Mouse (Mus musculus): ENCODE data around the gene Pttg1ip. TPM values are rescaled to one million over a fixed set of nuclear protein-coding genes. Genes with fewer than 3 reads are reported as not detected.

The Pttg1ip gene
- total RNA-seq, 1 experiment = 115 TPM

DNA sequence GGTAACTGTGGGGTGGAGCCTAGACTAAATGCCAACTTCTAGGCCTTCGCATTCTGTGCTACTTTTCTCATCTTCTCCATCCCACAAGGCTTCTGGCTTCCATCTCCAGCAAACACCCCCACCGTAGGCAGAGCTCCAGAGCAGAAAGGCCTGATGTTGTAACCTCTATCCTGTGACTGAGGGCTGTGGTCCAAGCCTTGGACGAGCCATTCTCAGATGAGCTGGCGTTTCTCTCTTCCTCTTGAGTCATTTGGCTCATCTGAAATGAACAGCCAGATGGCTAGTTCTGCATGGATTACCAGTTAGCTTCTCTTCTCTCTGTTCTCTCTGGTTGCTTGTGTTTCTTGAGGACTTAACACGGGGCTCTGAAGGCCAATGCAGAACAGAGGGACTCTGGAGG is 36.6 kb upstream of the Pttg1ip start:
- in situ Hi-C loops (cut with MboI; ENCODE audit: low sequenced_read_pairs in 2 of 2, unreplicated experiment in 2 of 2) = no loop called here
- Histone ChIP-seq H3K36me3 (ENCODE audit: control insufficient read depth, insufficient read depth, low read length, poor library complexity, severe bottlenecking) (no peaks in the 10 kb centered on the region), H3K9ac (ENCODE audit: insufficient read depth, low read depth, low read length, poor library complexity, severe bottlenecking) (no peak overlapping the region), H3K9me3 (ENCODE audit: control insufficient read depth, insufficient read depth, low read depth, low read length) (no peaks in the 10 kb centered on the region), H3K27ac (ENCODE audit: insufficient read depth, low read depth, low read length, poor library complexity, severe bottlenecking) (no peak overlapping the region), H3K4me1 (ENCODE audit: control insufficient read depth in 2 of 2, insufficient read depth in 2 of 2, low read length in 2 of 2, poor library complexity in 1 of 2) (no peaks in the 10 kb centered on the region), H3K4me3 (ENCODE audit: insufficient read depth in 1 of 2, low read depth in 1 of 2, low read length in 2 of 2, poor library complexity in 1 of 2, severe bottlenecking in 1 of 2) (no peak overlapping the region)
- DNase-seq (ENCODE audit: low read depth, low spot score) = no peak
- TF ChIP-seq MAFK (IDR thresholded peaks at IDR 0.05; ENCODE audit: insufficient read depth, low read depth, low read length) = no peak
- no peak for TF ChIP-seq ZNF384 (IDR thresholded peaks at IDR 0.05; ENCODE audit: low read depth, low read length)
- TF ChIP-seq CHD2 (IDR thresholded peaks at IDR 0.05; ENCODE audit: low read depth, low read length) = no peak
- no peak for TF ChIP-seq HCFC1 (IDR thresholded peaks at IDR 0.05; ENCODE audit: borderline replicate concordance, insufficient read depth, low read length)
- TF ChIP-seq ZC3H11A (IDR thresholded peaks at IDR 0.05; ENCODE audit: borderline replicate concordance, low read depth, low read length) = no peak

GRCm38 (mm10) chr10:77548576-77548975 is 32.9 kb upstream of the Pttg1ip start:
- no peak for DNase-seq (ENCODE audit: low read depth, low spot score)
- H3K9me3 ChIP-seq (ENCODE audit: control insufficient read depth, insufficient read depth, low read depth, low read length) = no peaks in the 10 kb centered on the region
- H3K27ac ChIP-seq (ENCODE audit: insufficient read depth, low read depth, low read length, poor library complexity, severe bottlenecking) = no peak overlapping the region
- H3K9ac ChIP-seq (ENCODE audit: insufficient read depth, low read depth, low read length, poor library complexity, severe bottlenecking) = no peak overlapping the region
- TF ChIP-seq CHD2 (IDR thresholded peaks at IDR 0.05; ENCODE audit: low read depth, low read length) (no peak), HCFC1 (IDR thresholded peaks at IDR 0.05; ENCODE audit: borderline replicate concordance, insufficient read depth, low read length) (no peak), ZC3H11A (IDR thresholded peaks at IDR 0.05; ENCODE audit: borderline replicate concordance, low read depth, low read length) (no peak)
- no peaks in the 10 kb centered on the region for H3K36me3 ChIP-seq (ENCODE audit: control insufficient read depth, insufficient read depth, low read length, poor library complexity, severe bottlenecking)
- in situ Hi-C loops (cut with MboI; ENCODE audit: low sequenced_read_pairs in 2 of 2, unreplicated experiment in 2 of 2) = no loop called here
- H3K4me1 ChIP-seq (ENCODE audit: control insufficient read depth in 2 of 2, insufficient read depth in 2 of 2, low read length in 2 of 2, poor library complexity in 1 of 2) = peaks cover 0 to 2% of the 10 kb centered on the region in 2 experiments; a peak in 1 of 4 replicates
- H3K4me3 ChIP-seq (ENCODE audit: insufficient read depth in 1 of 2, low read depth in 1 of 2, low read length in 2 of 2, poor library complexity in 1 of 2, severe bottlenecking in 1 of 2) = no peak overlapping the region

- DNase-seq (ENCODE audit: low read depth, low spot score) = no peak
- Histone ChIP-seq H3K9me3 (ENCODE audit: control insufficient read depth, insufficient read depth, low read depth, low read length) (no peaks in the 10 kb centered on the region), H3K36me3 (ENCODE audit: control insufficient read depth, insufficient read depth, low read length, poor library complexity, severe bottlenecking) (no peaks in the 10 kb centered on the region), H3K9ac (ENCODE audit: insufficient read depth, low read depth, low read length, poor library complexity, severe bottlenecking) (no peak overlapping the region), H3K4me3 (ENCODE audit: insufficient read depth in 1 of 2, low read depth in 1 of 2, low read length in 2 of 2, poor library complexity in 1 of 2, severe bottlenecking in 1 of 2) (no peak overlapping the region), H3K4me1 (ENCODE audit: control insufficient read depth in 2 of 2, insufficient read depth in 2 of 2, low read length in 2 of 2, poor library complexity in 1 of 2) (peaks cover 0 to 2% of the 10 kb centered on the region in 2 experiments; a peak in 1 of 4 replicates), H3K27ac (ENCODE audit: insufficient read depth, low read depth, low read length, poor library complexity, severe bottlenecking) (no peak overlapping the region)
- TF ChIP-seq HCFC1 (IDR thresholded peaks at IDR 0.05; ENCODE audit: borderline replicate concordance, insufficient read depth, low read length) (no peak), MAFK (IDR thresholded peaks at IDR 0.05; ENCODE audit: insufficient read depth, low read depth, low read length) (no peak), ZC3H11A (IDR thresholded peaks at IDR 0.05; ENCODE audit: borderline replicate concordance, low read depth, low read length) (no peak), ZNF384 (IDR thresholded peaks at IDR 0.05; ENCODE audit: low read depth, low read length) (no peak), CHD2 (IDR thresholded peaks at IDR 0.05; ENCODE audit: low read depth, low read length) (no peak)
- in situ Hi-C loops (cut with MboI; ENCODE audit: low sequenced_read_pairs in 2 of 2, unreplicated experiment in 2 of 2) = no loop called here
These were observed 30.6 kb upstream of the Pttg1ip start for GRCm38 (mm10) chr10:77550874-77551273.

- Histone ChIP-seq H3K4me1 (ENCODE audit: control insufficient read depth in 2 of 2, insufficient read depth in 2 of 2, low read length in 2 of 2, poor library complexity in 1 of 2) (peaks cover 0 to 2% of the 10 kb centered on the region in 2 experiments; a peak in 1 of 4 replicates), H3K9me3 (ENCODE audit: control insufficient read depth, insufficient read depth, low read depth, low read length) (no peaks in the 10 kb centered on the region), H3K4me3 (ENCODE audit: insufficient read depth in 1 of 2, low read depth in 1 of 2, low read length in 2 of 2, poor library complexity in 1 of 2, severe bottlenecking in 1 of 2) (no peak overlapping the region), H3K9ac (ENCODE audit: insufficient read depth, low read depth, low read length, poor library complexity, severe bottlenecking) (no peak overlapping the region), H3K27ac (ENCODE audit: insufficient read depth, low read depth, low read length, poor library complexity, severe bottlenecking) (no peak overlapping the region), H3K36me3 (ENCODE audit: control insufficient read depth, insufficient read depth, low read length, poor library complexity, severe bottlenecking) (no peaks in the 10 kb centered on the region)
- TF ChIP-seq ZNF384 (IDR thresholded peaks at IDR 0.05; ENCODE audit: low read depth, low read length) (no peak), HCFC1 (IDR thresholded peaks at IDR 0.05; ENCODE audit: borderline replicate concordance, insufficient read depth, low read length) (no peak), ZC3H11A (IDR thresholded peaks at IDR 0.05; ENCODE audit: borderline replicate concordance, low read depth, low read length) (no peak), MAFK (IDR thresholded peaks at IDR 0.05; ENCODE audit: insufficient read depth, low read depth, low read length) (no peak), CHD2 (IDR thresholded peaks at IDR 0.05; ENCODE audit: low read depth, low read length) (no peak)
- in situ Hi-C loops (cut with MboI; ENCODE audit: low sequenced_read_pairs in 2 of 2, unreplicated experiment in 2 of 2) = no loop called here
- no peak for DNase-seq (ENCODE audit: low read depth, low spot score)
These were observed 29.4 kb upstream of the Pttg1ip start for GRCm38 (mm10) chr10:77552162-77552561.

DNA sequence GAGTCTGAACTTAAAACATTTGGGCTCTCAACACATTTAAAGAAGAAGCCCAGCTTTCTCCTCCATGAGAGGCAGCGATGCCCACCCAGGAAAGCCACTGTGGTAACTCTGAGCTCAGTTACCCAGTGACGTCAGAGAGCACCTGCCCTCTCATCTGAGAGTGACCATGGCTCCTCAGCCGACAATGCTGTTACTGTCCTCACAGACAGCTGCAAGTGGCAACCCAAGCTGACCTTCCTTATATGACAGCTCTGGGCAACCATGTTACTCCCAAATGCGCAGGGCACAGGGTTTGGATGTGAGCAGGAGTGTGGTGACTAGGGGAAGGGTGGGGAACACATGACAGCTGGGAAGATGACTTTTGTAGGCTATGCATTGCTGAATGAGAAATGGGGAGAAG is 28.2 kb upstream of the Pttg1ip start:
- TF ChIP-seq CHD2 (IDR thresholded peaks at IDR 0.05; ENCODE audit: low read depth, low read length) (no peak), HCFC1 (IDR thresholded peaks at IDR 0.05; ENCODE audit: borderline replicate concordance, insufficient read depth, low read length) (no peak), ZNF384 (IDR thresholded peaks at IDR 0.05; ENCODE audit: low read depth, low read length) (no peak), MAFK (IDR thresholded peaks at IDR 0.05; ENCODE audit: insufficient read depth, low read depth, low read length) (no peak), ZC3H11A (IDR thresholded peaks at IDR 0.05; ENCODE audit: borderline replicate concordance, low read depth, low read length) (no peak)
- Histone ChIP-seq H3K36me3 (ENCODE audit: control insufficient read depth, insufficient read depth, low read length, poor library complexity, severe bottlenecking) (no peaks in the 10 kb centered on the region), H3K4me1 (ENCODE audit: control insufficient read depth in 2 of 2, insufficient read depth in 2 of 2, low read length in 2 of 2, poor library complexity in 1 of 2) (peaks cover 0 to 2% of the 10 kb centered on the region in 2 experiments; a peak in 1 of 4 replicates), H3K4me3 (ENCODE audit: insufficient read depth in 1 of 2, low read depth in 1 of 2, low read length in 2 of 2, poor library complexity in 1 of 2, severe bottlenecking in 1 of 2) (no peak overlapping the region), H3K9me3 (ENCODE audit: control insufficient read depth, insufficient read depth, low read depth, low read length) (no peaks in the 10 kb centered on the region), H3K9ac (ENCODE audit: insufficient read depth, low read depth, low read length, poor library complexity, severe bottlenecking) (no peak overlapping the region), H3K27ac (ENCODE audit: insufficient read depth, low read depth, low read length, poor library complexity, severe bottlenecking) (no peak overlapping the region)
- no peak for DNase-seq (ENCODE audit: low read depth, low spot score)
- in situ Hi-C loops (cut with MboI; ENCODE audit: low sequenced_read_pairs in 2 of 2, unreplicated experiment in 2 of 2) = no loop called here
